In genomic region chr1:191459066-191459465, GRCm38 (mm10) we compare ENCODE assay signal across 27 mouse cellular contexts. TPM values are rescaled to one million over a fixed set of nuclear protein-coding genes. Genes with fewer than 3 reads are reported as not detected.
DNase-seq lines count a peak whose midpoint lies in the region; ATAC-seq and TF ChIP-seq lines count a peak whose summit lies in the region.
"Had no signal": no experiment of that assay in that cellular context is flagged by ENCODE, and none has a peak within 500 bp of the region (broad histone marks: within the 10 kb centered on the region; RNA-seq: fewer than 3 reads in every experiment).

No protein-coding gene starts in this region.

- intact Hi-C loops in gastrocnemius, postnatal 14 days (cut with DNase I; ENCODE audit: low total_unique reads), result loop anchor here (10.0 kb wide), 1 partner anchor 96 kb away; no protein-coding TSS in a partner anchor
- intact Hi-C loops in heart, postnatal 25 days (cut with DNase I), result no loop called here

- H3K9ac ChIP-seq in liver, postnatal 0 days (replicated peaks), result no peak overlapping the region
- H3K9ac ChIP-seq: embryonic facial prominence, embryonic 13.5 days; forebrain, embryonic 12.5 days; forebrain, embryonic 15.5 days; heart, embryonic 15.5 days; hindbrain, embryonic 13.5 days; intestine, embryonic 15.5 days had no signal

- peaks cover 71% of the 10 kb centered on the region for H3K4me1 ChIP-seq in heart, embryonic 10.5 days
- peaks cover 32% of the 10 kb centered on the region for H3K4me1 ChIP-seq in liver, postnatal 0 days (ENCODE audit: insufficient read depth)

- peak; percentile 54 for DNase-seq in gastrocnemius, adult 18-20 months (ENCODE audit: low spot score)
- no peak for DNase-seq in gastrocnemius, postnatal 14 days
- no peak for DNase-seq in heart, embryonic 10.5 days (ENCODE audit: low spot score)
- no peak for DNase-seq in heart, postnatal 25 days (ENCODE audit: low spot score)
- DNase-seq in liver, postnatal 0 days, result no peak
- no peak for DNase-seq in liver
- DNase-seq: adrenal gland, adult 8-10 months; adrenal gland, postnatal 25 days; cerebellum, adult 11-12 months; cerebellum, adult 8-10 months; cerebellum, postnatal 10 days; cerebellum, postnatal 36 days; embryo, embryonic 11 days; gastrocnemius, postnatal 36 days; heart, postnatal 14 days; kidney, adult 11 months had no signal

- ATAC-seq in liver, postnatal 0 days, result no peak
- ATAC-seq: activated CD4-positive, CD25-positive, alpha-beta regulatory T cell, adult 4 months; forebrain, embryonic 15.5 days; hindbrain, embryonic 16.5 days; intestine, embryonic 15.5 days had no signal

- 67% methylated on average over 5 of the region's 5 CpGs for WGBS in heart, embryonic 10.5 days
- 64% methylated on average over 5 of the region's 5 CpGs for WGBS in liver, postnatal 0 days (ENCODE audit: insufficient replicate concordance)

- no peak for TF ChIP-seq CTCF in liver, postnatal 0 days (IDR thresholded peaks at IDR 0.05; ENCODE audit: low read depth)

- H3K27ac ChIP-seq in heart, embryonic 10.5 days, result peak overlapping the region; percentile 29; the same call in 1 of the 2 replicates
- H3K27ac ChIP-seq in liver, postnatal 0 days (ENCODE audit: low read depth), result peak overlapping the region; percentile 37
- H3K27ac ChIP-seq: embryonic facial prominence, embryonic 10.5 days; forebrain, embryonic 12.5 days; forebrain, embryonic 15.5 days; hindbrain, embryonic 10.5 days; hindbrain, embryonic 13.5 days; intestine, embryonic 15.5 days had no signal

- H3K4me2 ChIP-seq in liver, postnatal 0 days (ENCODE audit: low read depth, low read length), result no peak overlapping the region
- H3K4me2 ChIP-seq: embryonic facial prominence, embryonic 13.5 days; forebrain, embryonic 12.5 days; forebrain, embryonic 15.5 days; heart, embryonic 15.5 days; hindbrain, embryonic 13.5 days; intestine, embryonic 15.5 days had no signal

- H3K27me3 ChIP-seq in heart, embryonic 10.5 days (ENCODE audit: insufficient read depth, poor library complexity, severe bottlenecking), result no peaks in the 10 kb centered on the region
- no peaks in the 10 kb centered on the region for H3K27me3 ChIP-seq in liver, postnatal 0 days (ENCODE audit: insufficient read depth, low read length)
- H3K27me3 ChIP-seq: embryonic facial prominence, embryonic 13.5 days; forebrain, embryonic 12.5 days; forebrain, embryonic 15.5 days; heart, embryonic 15.5 days; hindbrain, embryonic 13.5 days; intestine, embryonic 15.5 days had no signal

- 0 out of 2 replicates have a peak, but pooled peaks cover 2% of the 10 kb centered on the region for H3K36me3 ChIP-seq in heart, embryonic 10.5 days
- H3K36me3 ChIP-seq in liver, postnatal 0 days (replicated peaks; ENCODE audit: insufficient read depth, low read length), result no peaks in the 10 kb centered on the region
- H3K36me3 ChIP-seq: embryonic facial prominence, embryonic 10.5 days; embryonic facial prominence, embryonic 13.5 days; forebrain, embryonic 12.5 days; forebrain, embryonic 15.5 days; heart, embryonic 15.5 days; hindbrain, embryonic 10.5 days; hindbrain, embryonic 13.5 days; intestine, embryonic 15.5 days had no signal

- H3K4me3 ChIP-seq in heart, embryonic 10.5 days, result no peak overlapping the region
- H3K4me3 ChIP-seq in liver, postnatal 0 days (ENCODE audit: low read depth, low read length), result no peak overlapping the region
- H3K4me3 ChIP-seq: embryonic facial prominence, embryonic 10.5 days; embryonic facial prominence, embryonic 13.5 days; erythroblast, embryonic 14.5 days; forebrain, embryonic 12.5 days; forebrain, embryonic 15.5 days; heart, embryonic 15.5 days; hindbrain, embryonic 10.5 days; hindbrain, embryonic 13.5 days; intestine, embryonic 15.5 days had no signal

- TF ChIP-seq EP300 in liver, postnatal 0 days (IDR thresholded peaks at IDR 0.05; ENCODE audit: low read depth), result no peak

- no peaks in the 10 kb centered on the region for H3K9me3 ChIP-seq in heart, embryonic 10.5 days
- H3K9me3 ChIP-seq in liver, postnatal 0 days (ENCODE audit: low read length), result no peaks in the 10 kb centered on the region
- H3K9me3 ChIP-seq: embryonic facial prominence, embryonic 10.5 days; embryonic facial prominence, embryonic 13.5 days; forebrain, embryonic 12.5 days; forebrain, embryonic 15.5 days; heart, embryonic 15.5 days; hindbrain, embryonic 10.5 days; hindbrain, embryonic 13.5 days; intestine, embryonic 15.5 days had no signal

RNA-seq across cellular contexts. Expression of gene Ppp2r5a, which starts 56.0 kb away (rescaled TPM):
- 10 to 100 TPM; 66.2 to 76.8 TPM for total RNA-seq in gastrocnemius, adult 18-20 months (2021)
- 10 to 100 TPM; 63.0 to 67.2 TPM for total RNA-seq in gastrocnemius, postnatal 14 days (2021)
- polyA plus RNA-seq in heart, embryonic 10.5 days (2016; fragmentation: Nextera tagmentation; extraction: Ambion mirVana), result 21.8 and 27.6 TPM in 2 replicates
- 100 to 1,000 TPM; 103 to 110 TPM for total RNA-seq in heart, postnatal 25 days (2021)
- 27.1 and 30.7 TPM in 2 replicates for polyA plus RNA-seq in liver, postnatal 0 days (2015; fragmentation: Nextera tagmentation; extraction: Ambion mirVana)
